Mouse (Mus musculus): ENCODE measurements around the gene Cyfip1. TPM values are rescaled to one million over a fixed set of nuclear protein-coding genes. Genes with fewer than 3 reads are reported as not detected.

Cyfip1 gene
- polyA plus RNA-seq, 1 experiment from 2014 or later = 102 TPM

DNA sequence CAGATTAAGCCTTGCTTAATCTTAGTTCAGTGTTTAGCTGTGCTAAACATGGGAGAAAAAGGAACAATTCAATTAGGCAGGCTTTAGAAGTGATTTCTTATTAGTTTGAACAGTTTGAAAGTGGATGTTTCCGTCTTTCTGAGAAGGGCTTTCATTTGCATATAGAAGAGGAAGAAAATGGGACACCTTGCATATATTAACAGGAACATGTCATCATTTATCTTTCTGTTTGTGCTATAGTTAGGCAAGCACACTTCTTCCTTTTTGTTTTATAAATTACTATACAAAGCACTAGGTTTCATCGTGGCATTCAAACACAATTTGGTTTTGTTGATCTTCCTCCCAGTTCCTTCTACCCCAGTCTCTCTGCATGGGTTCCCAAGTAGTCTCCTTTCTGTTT, 16.2 kb downstream of the Cyfip1 start:
- H3K36me3 ChIP-seq (ENCODE audit: control insufficient read depth, insufficient read depth, low read length) = no peaks in the 10 kb centered on the region
- no peak overlapping the region for H3K9ac ChIP-seq (ENCODE audit: low read length)
- H3K27ac ChIP-seq (ENCODE audit: low read depth) = no peak overlapping the region
- no peak overlapping the region for H3K4me2 ChIP-seq (ENCODE audit: low read length)
- ATAC-seq (replicated peaks; ENCODE audit: low FRiP score, low TSS enrichment, low read depth) = no peak
- no peak for DNase-seq (ENCODE audit: low spot score)
- H3K27me3 ChIP-seq (replicated peaks; ENCODE audit: control insufficient read depth, insufficient read depth, low read length) = no peaks in the 10 kb centered on the region
- no peak overlapping the region for H3K4me3 ChIP-seq (ENCODE audit: low read depth, low read length)
- WGBS = 74% methylated on average over 2 of the region's 2 CpGs
- H3K9me3 ChIP-seq (ENCODE audit: control insufficient read depth, low read length) = no peaks in the 10 kb centered on the region
- no peaks in the 10 kb centered on the region for H3K4me1 ChIP-seq (replicated peaks; ENCODE audit: control insufficient read depth, insufficient read depth, low read length)

DNA sequence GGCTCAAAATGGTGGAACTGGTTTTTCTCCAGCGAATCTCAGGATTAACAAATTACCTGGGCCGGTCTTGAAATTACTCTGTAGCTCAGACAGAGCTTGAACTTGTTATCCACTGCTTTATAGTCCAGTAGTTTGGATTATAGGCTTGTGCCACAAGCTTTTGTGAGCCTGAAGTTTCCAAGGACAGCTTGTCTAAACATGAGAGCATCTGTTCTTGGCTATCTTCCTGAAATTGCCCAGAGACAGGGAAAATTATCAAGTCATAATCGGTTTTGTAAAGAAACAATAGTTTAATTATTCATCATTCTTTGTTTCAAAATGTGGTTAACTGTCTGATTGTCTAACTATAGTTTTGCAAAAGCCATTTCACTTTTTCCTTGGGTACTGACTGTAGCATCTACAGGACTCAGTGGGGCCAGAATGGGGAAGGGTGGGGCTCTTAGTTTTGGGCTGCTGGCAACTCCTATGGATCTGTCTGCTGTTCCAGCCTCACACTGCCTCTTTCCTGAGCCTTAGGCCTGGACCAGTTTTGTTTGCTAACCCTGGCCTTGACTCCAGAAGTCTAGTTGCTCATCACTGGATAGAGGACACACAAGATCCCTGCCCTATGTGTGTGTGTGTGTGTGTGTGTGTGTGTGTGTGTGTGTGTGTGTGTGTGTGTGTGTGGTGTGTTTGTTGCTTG, 17.4 kb downstream of the Cyfip1 start:
- H3K36me3 ChIP-seq (ENCODE audit: control insufficient read depth, insufficient read depth, low read length) = 0 out of 2 replicates have a peak, but pooled peaks cover 5% of the 10 kb centered on the region
- H3K27me3 ChIP-seq (replicated peaks; ENCODE audit: control insufficient read depth, insufficient read depth, low read length) = no peaks in the 10 kb centered on the region
- DNase-seq (ENCODE audit: low spot score) (no peak), ATAC-seq (replicated peaks; ENCODE audit: low FRiP score, low TSS enrichment, low read depth) (no peak)
- H3K9ac ChIP-seq (ENCODE audit: low read length) = no peak overlapping the region
- no peak overlapping the region for H3K4me2 ChIP-seq (ENCODE audit: low read length)
- no peaks in the 10 kb centered on the region for H3K9me3 ChIP-seq (ENCODE audit: control insufficient read depth, low read length)
- no peaks in the 10 kb centered on the region for H3K4me1 ChIP-seq (replicated peaks; ENCODE audit: control insufficient read depth, insufficient read depth, low read length)
- 76% methylated on average over 3 of the region's 3 CpGs for WGBS
- H3K27ac ChIP-seq (ENCODE audit: low read depth) = no peak overlapping the region
- no peak overlapping the region for H3K4me3 ChIP-seq (ENCODE audit: low read depth, low read length)

DNA sequence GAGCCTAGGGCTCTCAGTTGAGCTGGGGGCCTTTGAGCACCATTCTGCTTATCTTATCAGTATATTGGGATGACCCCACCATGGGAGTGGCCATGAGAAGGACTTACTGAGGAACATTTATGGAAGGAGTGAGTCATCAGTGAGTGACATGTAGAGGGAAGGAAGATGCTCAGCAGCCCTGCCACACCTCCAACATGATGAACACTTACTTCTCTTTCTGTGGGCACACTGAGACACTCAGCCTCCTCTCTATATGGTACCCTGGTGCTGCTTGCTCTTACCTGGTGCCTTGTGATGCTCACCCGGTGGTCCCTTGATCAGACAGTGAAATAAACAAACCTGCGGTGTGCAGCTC, 17.9 kb downstream of the Cyfip1 start:
- H3K36me3 ChIP-seq (ENCODE audit: control insufficient read depth, insufficient read depth, low read length) = 0 out of 2 replicates have a peak, but pooled peaks cover 5% of the 10 kb centered on the region
- H3K9ac ChIP-seq (ENCODE audit: low read length) = no peak overlapping the region
- 72% methylated on average over 2 of the region's 2 CpGs for WGBS
- ATAC-seq (replicated peaks; ENCODE audit: low FRiP score, low TSS enrichment, low read depth) = no peak
- H3K4me3 ChIP-seq (ENCODE audit: low read depth, low read length) = no peak overlapping the region
- no peaks in the 10 kb centered on the region for H3K9me3 ChIP-seq (ENCODE audit: control insufficient read depth, low read length)
- H3K4me1 ChIP-seq (replicated peaks; ENCODE audit: control insufficient read depth, insufficient read depth, low read length) = no peaks in the 10 kb centered on the region
- H3K27ac ChIP-seq (ENCODE audit: low read depth) = no peak overlapping the region
- no peaks in the 10 kb centered on the region for H3K27me3 ChIP-seq (replicated peaks; ENCODE audit: control insufficient read depth, insufficient read depth, low read length)
- no peak for DNase-seq (ENCODE audit: low spot score)
- no peak overlapping the region for H3K4me2 ChIP-seq (ENCODE audit: low read length)

DNA sequence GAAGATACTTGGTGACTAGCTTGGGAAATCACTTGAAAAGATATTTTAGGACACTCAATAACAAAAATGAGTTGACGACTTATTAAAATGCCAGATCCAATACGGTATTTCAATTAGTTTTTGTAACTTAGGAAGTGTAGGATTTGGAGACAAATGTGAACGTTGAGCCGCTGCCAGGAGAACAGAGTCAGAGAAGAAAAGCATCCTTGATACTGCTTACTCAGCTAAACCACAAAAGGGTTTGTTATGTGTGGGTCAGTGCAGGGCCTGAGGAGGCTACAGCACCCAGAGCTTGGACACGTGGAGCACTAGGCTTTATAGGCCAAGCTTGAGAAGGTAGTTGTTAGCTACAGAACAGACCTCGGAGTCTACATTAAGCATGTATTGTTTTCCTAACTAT, 18.4 kb downstream of the Cyfip1 start:
- Histone ChIP-seq H3K4me2 (ENCODE audit: low read length) (no peak overlapping the region), H3K27ac (ENCODE audit: low read depth) (no peak overlapping the region), H3K9ac (ENCODE audit: low read length) (no peak overlapping the region), H3K4me1 (replicated peaks; ENCODE audit: control insufficient read depth, insufficient read depth, low read length) (no peaks in the 10 kb centered on the region), H3K9me3 (ENCODE audit: control insufficient read depth, low read length) (no peaks in the 10 kb centered on the region), H3K4me3 (ENCODE audit: low read depth, low read length) (no peak overlapping the region), H3K27me3 (replicated peaks; ENCODE audit: control insufficient read depth, insufficient read depth, low read length) (no peaks in the 10 kb centered on the region), H3K36me3 (ENCODE audit: control insufficient read depth, insufficient read depth, low read length) (0 out of 2 replicates have a peak, but pooled peaks cover 5% of the 10 kb centered on the region)
- WGBS = 93% methylated on average over 6 of the region's 6 CpGs
- no peak for ATAC-seq (replicated peaks; ENCODE audit: low FRiP score, low TSS enrichment, low read depth)
- DNase-seq (ENCODE audit: low spot score) = no peak

DNA sequence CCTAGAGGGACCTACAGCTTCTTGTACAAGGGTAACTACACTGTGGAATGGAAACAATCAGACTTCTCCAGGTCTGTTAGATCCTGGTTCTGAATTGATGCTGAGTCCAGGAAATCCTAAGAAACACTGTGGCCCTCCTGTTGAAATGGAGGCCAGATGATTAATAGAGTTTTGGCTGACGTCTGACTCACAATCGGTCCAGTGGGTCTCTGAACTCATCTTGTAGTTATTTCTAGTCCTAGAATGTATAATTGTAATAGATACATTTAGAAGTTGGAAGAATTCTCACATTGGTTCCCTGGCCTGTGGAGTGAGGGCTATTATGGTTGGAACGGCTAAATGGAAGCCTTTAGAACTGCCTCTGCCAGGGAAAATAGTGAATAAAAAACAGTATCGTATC, 19.6 kb downstream of the Cyfip1 start:
- H3K4me2 ChIP-seq (ENCODE audit: low read length) = no peak overlapping the region
- H3K4me1 ChIP-seq (replicated peaks; ENCODE audit: control insufficient read depth, insufficient read depth, low read length) = no peaks in the 10 kb centered on the region
- no peaks in the 10 kb centered on the region for H3K9me3 ChIP-seq (ENCODE audit: control insufficient read depth, low read length)
- ATAC-seq (replicated peaks; ENCODE audit: low FRiP score, low TSS enrichment, low read depth) (no peak), DNase-seq (ENCODE audit: low spot score) (no peak)
- H3K4me3 ChIP-seq (ENCODE audit: low read depth, low read length) = no peak overlapping the region
- H3K27ac ChIP-seq (ENCODE audit: low read depth) = no peak overlapping the region
- H3K9ac ChIP-seq (ENCODE audit: low read length) = no peak overlapping the region
- 81% methylated on average over 4 of the region's 4 CpGs for WGBS
- H3K36me3 ChIP-seq (ENCODE audit: control insufficient read depth, insufficient read depth, low read length) = 0 out of 2 replicates have a peak, but pooled peaks cover 5% of the 10 kb centered on the region
- H3K27me3 ChIP-seq (replicated peaks; ENCODE audit: control insufficient read depth, insufficient read depth, low read length) = no peaks in the 10 kb centered on the region

DNA sequence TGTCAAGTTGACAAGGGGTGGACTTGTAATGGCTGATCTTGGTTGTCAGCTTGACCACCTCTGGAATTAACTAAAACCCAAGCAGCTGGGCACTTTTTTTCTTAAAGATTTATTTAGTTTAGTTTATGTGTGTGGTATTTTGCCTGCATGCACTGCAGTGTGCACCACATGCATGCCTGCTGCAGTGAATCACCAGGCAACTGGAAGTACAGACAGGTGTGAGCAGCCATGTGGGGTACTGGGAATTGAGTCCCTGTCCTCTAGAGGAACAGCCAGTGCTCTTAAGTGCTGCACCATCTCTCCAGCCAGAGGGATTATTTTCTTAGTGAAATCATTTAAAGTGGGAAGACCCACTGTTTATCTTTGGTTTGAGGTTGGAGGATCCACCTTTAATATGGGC, 23.5 kb downstream of the Cyfip1 start:
- ATAC-seq (replicated peaks; ENCODE audit: low FRiP score, low TSS enrichment, low read depth) = no peak

DNA sequence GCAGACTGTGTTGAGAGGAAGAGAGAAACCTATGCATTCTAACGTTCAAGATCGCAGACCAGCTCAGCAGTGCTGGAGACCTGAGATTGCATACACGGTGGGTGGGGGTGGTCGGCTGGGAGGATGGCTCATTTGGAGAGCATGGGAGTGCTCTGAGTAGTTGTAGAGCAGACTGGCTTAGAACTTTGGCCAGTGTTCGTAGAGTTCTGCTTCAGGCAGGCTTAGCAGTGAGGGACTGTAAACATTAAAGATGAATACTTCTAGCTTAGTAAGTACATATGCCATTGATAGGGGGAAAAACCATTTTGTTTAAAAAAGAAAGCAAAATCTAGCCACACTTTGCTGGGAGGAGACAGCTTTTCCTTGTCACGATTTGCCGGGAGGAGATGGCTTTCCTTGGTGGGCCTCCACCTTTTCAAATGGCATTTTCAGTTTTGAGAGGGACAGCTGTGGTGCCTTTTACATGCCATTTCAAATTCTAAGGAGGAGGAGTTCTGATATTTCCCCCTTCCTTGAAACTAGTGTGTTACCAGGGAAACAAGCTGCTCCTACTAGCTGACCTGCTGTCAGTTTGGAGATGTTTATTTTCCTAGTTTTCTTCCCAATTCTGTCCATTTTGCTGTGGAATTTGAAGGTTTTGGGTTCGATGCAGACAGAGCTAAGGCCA, 24.3 kb downstream of the Cyfip1 start:
- Histone ChIP-seq H3K4me3 (ENCODE audit: low read depth, low read length) (no peak overlapping the region), H3K36me3 (ENCODE audit: control insufficient read depth, insufficient read depth, low read length) (0 out of 2 replicates have a peak, but pooled peaks cover 5% of the 10 kb centered on the region), H3K27ac (ENCODE audit: low read depth) (no peak overlapping the region), H3K9me3 (ENCODE audit: control insufficient read depth, low read length) (no peaks in the 10 kb centered on the region), H3K4me2 (ENCODE audit: low read length) (no peak overlapping the region), H3K9ac (ENCODE audit: low read length) (no peak overlapping the region), H3K4me1 (replicated peaks; ENCODE audit: control insufficient read depth, insufficient read depth, low read length) (no peaks in the 10 kb centered on the region), H3K27me3 (replicated peaks; ENCODE audit: control insufficient read depth, insufficient read depth, low read length) (no peaks in the 10 kb centered on the region)
- WGBS = 70% methylated on average over 8 of the region's 8 CpGs
- ATAC-seq (replicated peaks; ENCODE audit: low FRiP score, low TSS enrichment, low read depth) (no peak), DNase-seq (ENCODE audit: low spot score) (no peak)

More for the DNA sequence above, 23.5 kb downstream of the Cyfip1 start:
- Histone ChIP-seq H3K4me2 (ENCODE audit: low read length) (no peak overlapping the region), H3K9me3 (ENCODE audit: control insufficient read depth, low read length) (no peaks in the 10 kb centered on the region), H3K4me1 (replicated peaks; ENCODE audit: control insufficient read depth, insufficient read depth, low read length) (no peaks in the 10 kb centered on the region), H3K4me3 (ENCODE audit: low read depth, low read length) (no peak overlapping the region), H3K27ac (ENCODE audit: low read depth) (no peak overlapping the region), H3K9ac (ENCODE audit: low read length) (no peak overlapping the region), H3K36me3 (ENCODE audit: control insufficient read depth, insufficient read depth, low read length) (0 out of 2 replicates have a peak, but pooled peaks cover 5% of the 10 kb centered on the region), H3K27me3 (replicated peaks; ENCODE audit: control insufficient read depth, insufficient read depth, low read length) (no peaks in the 10 kb centered on the region)
- no peak for DNase-seq (ENCODE audit: low spot score)

DNA sequence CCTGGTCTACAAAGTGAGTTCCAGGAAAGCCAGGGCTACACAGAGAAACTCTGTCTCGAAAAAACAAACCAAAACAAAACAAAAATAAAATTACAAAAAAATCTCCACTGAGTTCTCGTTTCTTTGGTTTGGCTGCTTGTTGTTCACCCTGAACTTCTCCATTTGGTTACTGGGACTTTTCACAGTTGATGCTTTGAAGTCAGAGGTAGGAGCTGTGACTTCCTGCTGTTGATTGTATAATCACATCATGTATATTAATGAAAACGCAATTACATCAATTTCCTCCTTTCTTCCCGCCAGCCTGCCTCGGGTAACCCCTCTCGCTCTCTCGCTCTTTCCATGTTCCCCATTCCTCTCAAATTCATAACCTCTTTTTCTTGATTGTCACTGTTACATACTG, 26.7 kb downstream of the Cyfip1 start:
- WGBS = 86% methylated on average over 7 of the region's 7 CpGs
- ATAC-seq (replicated peaks; ENCODE audit: low FRiP score, low TSS enrichment, low read depth) = no peak
- Histone ChIP-seq H3K27me3 (replicated peaks; ENCODE audit: control insufficient read depth, insufficient read depth, low read length) (no peaks in the 10 kb centered on the region), H3K27ac (ENCODE audit: low read depth) (no peak overlapping the region), H3K4me3 (ENCODE audit: low read depth, low read length) (no peak overlapping the region), H3K9me3 (ENCODE audit: control insufficient read depth, low read length) (no peaks in the 10 kb centered on the region), H3K9ac (ENCODE audit: low read length) (no peak overlapping the region), H3K4me1 (replicated peaks; ENCODE audit: control insufficient read depth, insufficient read depth, low read length) (no peaks in the 10 kb centered on the region), H3K4me2 (ENCODE audit: low read length) (no peak overlapping the region), H3K36me3 (ENCODE audit: control insufficient read depth, insufficient read depth, low read length) (peaks cover 19% of the 10 kb centered on the region)
- no peak for DNase-seq (ENCODE audit: low spot score)

DNA sequence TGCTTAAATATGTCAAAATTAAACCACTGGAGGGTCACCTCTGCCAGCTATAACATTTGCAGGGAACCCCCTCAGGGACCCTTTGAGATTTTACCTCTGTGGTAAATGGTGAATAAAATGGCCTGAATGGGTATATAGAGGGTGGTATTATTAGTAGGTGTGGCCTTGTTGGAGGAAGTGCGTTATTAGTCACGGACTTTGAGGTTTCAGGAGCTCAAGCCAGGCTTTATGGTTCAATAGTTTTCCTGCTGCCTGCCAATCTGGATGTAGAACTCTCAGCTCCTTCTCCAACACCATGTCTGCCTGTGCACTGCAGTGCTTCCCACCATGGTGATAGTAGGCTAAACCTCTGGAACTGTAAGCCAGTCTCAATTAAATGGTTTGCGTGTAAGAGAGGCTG, 27.7 kb downstream of the Cyfip1 start:
- no peak for ATAC-seq (replicated peaks; ENCODE audit: low FRiP score, low TSS enrichment, low read depth)
- Histone ChIP-seq H3K4me2 (ENCODE audit: low read length) (no peak overlapping the region), H3K4me1 (replicated peaks; ENCODE audit: control insufficient read depth, insufficient read depth, low read length) (no peaks in the 10 kb centered on the region), H3K27ac (ENCODE audit: low read depth) (no peak overlapping the region), H3K36me3 (ENCODE audit: control insufficient read depth, insufficient read depth, low read length) (peaks cover 24% of the 10 kb centered on the region), H3K9ac (ENCODE audit: low read length) (no peak overlapping the region), H3K4me3 (ENCODE audit: low read depth, low read length) (no peak overlapping the region), H3K27me3 (replicated peaks; ENCODE audit: control insufficient read depth, insufficient read depth, low read length) (no peaks in the 10 kb centered on the region), H3K9me3 (ENCODE audit: control insufficient read depth, low read length) (no peaks in the 10 kb centered on the region)
- no peak for DNase-seq (ENCODE audit: low spot score)
- WGBS = 76% methylated on average over 3 of the region's 3 CpGs

All from intestine, embryonic 14.5 days (tissue).